Mouse (Mus musculus): ENCODE data around the gene Polr3gl.

Polr3gl gene

GRCm38 (mm10) chr3:96573611-96574511, 20.1 kb downstream of the Polr3gl start:
- DNase-seq (ENCODE audit: low read depth), result no peak

DNA sequence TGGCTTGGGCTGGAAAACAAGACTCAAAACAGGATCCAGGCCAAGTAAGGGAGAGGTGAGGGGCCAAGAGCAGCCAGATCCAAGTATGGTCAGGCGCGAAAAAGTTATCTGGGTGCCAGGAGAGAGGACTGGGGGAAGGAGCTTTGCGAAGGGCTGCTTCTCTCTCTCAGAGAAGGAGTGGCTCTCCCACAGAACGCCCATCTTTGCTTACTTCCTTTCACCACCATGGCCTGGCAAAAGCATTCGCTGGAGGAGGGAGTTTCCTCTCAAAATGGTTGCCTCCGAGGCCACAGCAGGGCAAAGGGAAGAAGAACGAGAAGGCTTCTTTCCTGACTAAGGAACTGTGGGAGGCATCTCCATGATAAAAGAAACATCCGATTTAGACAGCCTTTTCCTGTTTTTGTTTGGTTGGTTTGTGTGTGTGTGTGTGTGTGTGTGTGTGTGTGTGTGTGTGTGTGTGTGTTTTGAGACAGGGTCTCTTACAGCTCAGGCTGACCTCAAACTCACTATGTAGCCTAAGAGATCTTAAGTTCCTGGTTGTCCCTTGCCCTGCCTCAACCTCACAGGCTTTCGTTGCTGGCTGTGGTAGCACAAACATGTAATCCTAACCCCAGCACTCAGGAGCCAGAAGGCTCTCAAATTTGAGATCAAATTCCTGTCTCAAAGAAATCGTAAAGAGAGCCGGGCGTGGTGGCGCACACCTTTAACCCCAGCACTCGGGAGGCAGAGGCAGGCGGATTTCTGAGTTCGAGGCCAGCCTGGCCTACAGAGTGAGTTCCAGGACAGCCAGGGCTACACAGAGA, 21.9 kb downstream of the Polr3gl start:
- no peak for DNase-seq (ENCODE audit: low read depth)

- DNase-seq (ENCODE audit: low read depth), result no peak
These were observed 22.6 kb downstream of the Polr3gl start for GRCm38 (mm10) chr3:96571336-96571735.

GRCm38 (mm10) chr3:96570643-96571042, 23.3 kb downstream of the Polr3gl start:
- DNase-seq (ENCODE audit: low read depth), result no peak

- no peak for DNase-seq (ENCODE audit: low read depth)
These were observed 23.9 kb downstream of the Polr3gl start for GRCm38 (mm10) chr3:96569966-96570605.

DNA sequence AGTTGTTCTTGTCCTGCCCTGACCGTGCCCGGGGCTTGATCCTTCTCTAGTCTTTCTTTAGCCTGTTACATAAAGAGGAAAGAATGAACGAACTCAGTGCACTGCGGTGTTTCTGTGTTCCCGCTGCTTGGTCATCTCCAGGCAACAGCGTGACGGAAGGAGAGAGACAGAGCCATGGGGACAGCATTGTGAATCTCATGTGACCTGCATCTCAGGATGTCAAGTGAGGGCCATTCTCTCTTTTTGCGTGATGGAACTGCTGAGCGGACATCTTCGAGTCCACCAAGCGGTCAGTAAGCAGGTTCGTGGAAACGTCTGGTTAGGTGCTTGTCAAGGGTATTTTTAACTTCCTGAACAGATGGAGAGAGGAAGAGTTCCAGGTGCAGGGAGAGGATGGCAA, 24.5 kb downstream of the Polr3gl start:
- no peak for DNase-seq (ENCODE audit: low read depth)

- DNase-seq (ENCODE audit: low read depth), result no peak
These were observed 25.4 kb downstream of the Polr3gl start for GRCm38 (mm10) chr3:96568605-96569004.

DNA sequence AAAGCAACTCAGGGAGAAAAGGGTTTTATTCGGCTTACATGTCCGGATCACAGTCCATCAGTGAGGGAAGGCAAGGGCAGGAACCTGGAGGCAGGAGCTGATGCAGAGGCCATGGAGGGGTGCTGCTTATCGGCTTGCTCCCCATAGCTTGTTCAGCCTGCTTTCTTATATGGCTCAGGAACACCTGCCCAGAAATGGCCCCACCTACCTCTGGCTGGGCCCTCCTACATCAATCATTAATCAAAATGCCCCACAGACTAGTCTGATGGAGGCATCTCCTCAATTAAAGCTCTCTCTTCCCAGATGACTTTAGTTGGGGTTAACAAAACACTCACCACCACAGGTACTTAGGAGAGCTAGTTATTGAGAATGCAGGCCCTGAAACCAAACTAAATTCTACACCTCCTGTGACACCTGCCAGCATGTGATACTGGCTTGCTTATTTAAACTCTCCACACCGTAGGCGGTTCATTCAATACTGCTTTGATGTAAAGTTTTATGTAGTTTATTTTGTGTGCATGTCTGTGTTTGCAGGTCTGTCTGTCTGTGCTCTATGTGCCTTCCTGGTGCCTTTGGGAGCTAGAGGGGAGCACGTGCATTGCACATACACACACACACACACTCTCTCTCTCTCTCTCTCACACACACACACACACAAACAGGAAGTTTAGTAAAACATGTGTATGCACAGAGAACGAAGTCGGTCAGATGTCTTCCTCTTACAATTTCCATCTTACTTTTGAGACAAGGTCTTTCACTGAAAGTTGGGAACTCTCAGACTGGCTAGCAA, 27.1 kb downstream of the Polr3gl start:
- DNase-seq (ENCODE audit: low read depth), result no peak

DNA sequence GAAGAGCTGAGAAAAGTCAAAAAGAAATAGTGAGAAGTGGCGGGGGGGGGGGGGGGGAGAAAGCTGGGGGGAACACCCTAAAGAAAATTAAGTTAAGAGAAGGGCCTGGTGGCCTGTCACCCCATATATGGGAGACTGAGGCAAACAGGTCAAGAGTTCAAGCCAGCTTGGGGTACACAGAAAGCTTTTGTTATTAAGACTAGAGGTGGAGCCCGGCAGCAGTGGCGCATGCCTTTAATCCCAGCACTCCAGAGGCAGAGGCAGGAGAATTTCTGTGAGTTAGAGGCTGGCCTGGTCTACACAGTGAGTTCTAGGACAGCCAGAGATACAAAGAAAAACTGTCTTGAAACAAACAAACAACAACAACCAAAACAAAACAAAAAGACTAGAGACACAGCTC, 28.9 kb downstream of the Polr3gl start:
- DNase-seq (ENCODE audit: low read depth), result no peak

GRCm38 (mm10) chr3:96564633-96565032, 29.3 kb downstream of the Polr3gl start:
- peak; percentile 88 for DNase-seq (ENCODE audit: low read depth)

- DNase-seq (ENCODE audit: low read depth), result peak; percentile 55
These were observed 29.9 kb downstream of the Polr3gl start for GRCm38 (mm10) chr3:96563911-96564632.

DNA sequence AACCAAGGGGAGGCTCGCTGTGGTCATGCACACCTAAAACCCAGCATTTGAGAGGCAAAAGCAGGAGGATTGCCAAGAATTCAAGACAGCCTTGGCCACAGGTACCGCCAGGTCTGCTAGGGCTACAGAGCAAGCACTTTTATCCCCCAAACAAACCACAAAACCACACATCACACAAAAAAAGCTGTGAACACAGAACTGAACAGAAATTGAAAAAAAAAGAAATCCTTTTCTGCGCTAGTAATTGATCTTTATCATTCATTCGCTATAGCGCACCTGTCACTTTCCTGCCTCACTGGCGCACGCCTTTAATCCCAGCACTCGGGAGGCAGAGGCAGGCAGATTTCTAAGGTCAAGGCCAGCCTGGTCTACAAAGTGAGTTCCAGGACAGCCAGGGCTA, 30.7 kb downstream of the Polr3gl start:
- DNase-seq (ENCODE audit: low read depth), result peak; percentile 51

DNA sequence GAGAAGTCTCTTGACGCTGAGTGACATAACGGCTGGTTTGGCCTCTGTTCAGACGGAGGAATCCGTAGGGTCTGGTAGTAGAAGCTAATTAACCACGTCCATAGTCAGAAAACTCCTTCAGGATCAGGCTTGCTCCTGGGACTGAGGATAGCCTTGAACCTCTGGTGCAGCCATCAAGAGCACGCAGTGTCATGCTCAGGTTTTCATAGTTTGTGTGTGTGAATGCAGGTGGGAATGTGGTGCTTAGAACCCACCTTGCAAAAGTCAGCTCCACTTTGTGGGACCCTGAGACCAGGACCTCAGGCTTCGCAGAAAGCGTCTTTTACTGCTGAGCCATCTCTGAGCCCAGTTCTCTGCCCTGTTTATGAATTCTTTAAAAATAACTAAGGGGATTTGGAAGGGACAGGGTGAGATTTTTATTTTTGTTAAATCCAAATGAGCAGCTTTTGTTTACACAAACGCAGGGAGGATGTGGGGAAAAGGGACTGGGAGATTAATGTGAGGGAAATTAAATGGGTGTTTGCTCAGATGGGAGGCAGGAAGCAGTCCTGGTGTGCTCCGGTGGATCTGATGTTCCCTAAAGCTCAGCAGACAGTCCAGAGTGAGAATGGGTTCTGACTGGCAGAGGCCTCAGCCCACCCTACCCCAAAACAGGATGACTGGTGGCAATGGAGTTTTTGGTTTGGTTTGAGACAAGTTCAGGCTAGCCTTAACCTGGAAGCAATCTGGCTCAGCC, 31.9 kb downstream of the Polr3gl start:
- peak; percentile 46 for DNase-seq (ENCODE audit: low read depth)

- DNase-seq (ENCODE audit: low read depth), result no peak
These were observed 32.9 kb downstream of the Polr3gl start for GRCm38 (mm10) chr3:96560881-96561668.

- no peak for DNase-seq (ENCODE audit: low read depth)
These were observed 33.8 kb downstream of the Polr3gl start for GRCm38 (mm10) chr3:96559911-96560850.

DNA sequence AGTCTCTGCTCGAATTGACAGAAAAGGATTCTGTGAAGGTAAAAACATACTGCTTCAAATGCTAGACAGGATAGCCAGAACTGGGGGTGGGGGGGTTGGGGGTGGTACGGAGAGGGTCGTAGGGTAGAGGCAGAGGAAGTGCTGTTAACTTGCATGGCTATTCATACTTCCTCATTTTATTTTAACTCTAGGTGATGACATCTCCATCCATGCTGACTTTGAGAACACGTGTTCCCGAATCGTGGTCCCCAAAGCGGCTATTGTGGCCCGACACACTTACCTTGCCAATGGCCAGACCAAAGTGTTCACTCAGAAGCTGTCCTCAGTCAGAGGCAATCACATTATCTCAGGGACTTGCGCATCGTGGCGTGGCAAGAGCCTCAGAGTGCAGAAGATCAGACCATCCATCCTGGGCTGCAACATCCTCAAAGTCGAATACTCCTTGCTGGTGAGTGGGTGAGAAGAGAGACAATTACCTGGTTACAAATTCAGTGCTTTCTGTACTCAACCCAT, 34.5 kb downstream of the Polr3gl start:
- peak; percentile 61 for DNase-seq (ENCODE audit: low read depth)

GRCm38 (mm10) chr3:96558668-96559196, 35.2 kb downstream of the Polr3gl start:
- peak; percentile 59 for DNase-seq (ENCODE audit: low read depth)

DNA sequence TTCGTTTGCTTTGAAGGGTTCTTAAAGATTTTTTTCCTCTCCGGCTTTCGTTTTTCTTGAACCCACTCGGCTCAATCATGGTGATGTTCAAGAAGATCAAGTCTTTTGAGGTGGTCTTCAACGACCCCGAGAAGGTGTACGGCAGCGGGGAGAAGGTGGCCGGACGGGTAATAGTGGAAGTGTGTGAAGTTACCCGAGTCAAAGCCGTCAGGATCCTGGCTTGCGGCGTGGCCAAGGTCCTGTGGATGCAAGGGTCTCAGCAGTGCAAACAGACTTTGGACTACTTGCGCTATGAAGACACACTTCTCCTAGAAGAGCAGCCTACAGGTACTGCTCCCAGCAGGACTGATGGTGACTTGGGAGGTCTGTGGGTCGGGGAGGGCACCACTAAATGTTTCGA, 35.8 kb downstream of the Polr3gl start:
- no peak for DNase-seq (ENCODE audit: low read depth)

Measured in 416B (cell line).